Mouse (Mus musculus) thymus, postnatal 36 days (tissue): ENCODE results near the gene Traf2.
"Not testable (repeated sequence)": the region's sequence is repeated elsewhere in the genome, so short reads cannot be mapped to it uniquely, and the experiment has no call there.

Source experiments
- DNase-seq, 2 experiments: peaks; one replicate each; pipeline ENCODE4 v3.0.0; 2022; ENCODE audit warnings: mixed read lengths in 2 of 2

The Traf2 gene

GRCm38 (mm10) chr2:25575432-25576027 is 28.8 kb upstream of the Traf2 start:
- DNase-seq: peak; percentile 62 to 70

GRCm38 (mm10) chr2:25574579-25575431 is 28.1 kb upstream of the Traf2 start, which contains the start of the genes Mamdc4 and Phpt1:
Gene Mamdc4 (minus strand): TSS chr2:25574845.
Gene Phpt1 (minus strand): TSS chr2:25575224.
- peak; percentile 96 to 97 for DNase-seq

- peak in 1 of 2 experiments; percentile 39 for DNase-seq
Measured at GRCm38 (mm10) chr2:25574136-25574535, 27.4 kb upstream of the Traf2 start.

GRCm38 (mm10) chr2:25573068-25573467 is 26.3 kb upstream of the Traf2 start:
- DNase-seq: no peak

- DNase-seq: no peak
Measured at GRCm38 (mm10) chr2:25571221-25571620, 24.5 kb upstream of the Traf2 start.

- DNase-seq: no peak
Measured at GRCm38 (mm10) chr2:25569323-25569722, 22.6 kb upstream of the Traf2 start.

- no peak for DNase-seq
Measured at GRCm38 (mm10) chr2:25568473-25569019, 21.8 kb upstream of the Traf2 start.

- no peak for DNase-seq
Measured at GRCm38 (mm10) chr2:25566558-25566957, 19.8 kb upstream of the Traf2 start.

GRCm38 (mm10) chr2:25565741-25566140 is 19.0 kb upstream of the Traf2 start:
- DNase-seq: no peak

GRCm38 (mm10) chr2:25561946-25562345 is 15.2 kb upstream of the Traf2 start:
- no peak for DNase-seq

GRCm38 (mm10) chr2:25560551-25560950 is 13.8 kb upstream of the Traf2 start:
- DNase-seq: no peak

GRCm38 (mm10) chr2:25558774-25559173 is 12.0 kb upstream of the Traf2 start:
- DNase-seq: no peak

- no peak for DNase-seq
Measured at GRCm38 (mm10) chr2:25557964-25558360, 11.2 kb upstream of the Traf2 start.

GRCm38 (mm10) chr2:25557221-25557963 is 10.7 kb upstream of the Traf2 start, which contains the start of gene Edf1:
Gene Edf1 (plus strand): TSS chr2:25557847.
- DNase-seq: peak; percentile 92 to 95

GRCm38 (mm10) chr2:25556296-25556695 is 9.6 kb upstream of the Traf2 start:
- DNase-seq: no peak

GRCm38 (mm10) chr2:25555479-25555878 is 8.7 kb upstream of the Traf2 start:
- not testable (repeated sequence) for DNase-seq

- not testable (repeated sequence) for DNase-seq
Measured at GRCm38 (mm10) chr2:25553171-25553786, 6.5 kb upstream of the Traf2 start.

- DNase-seq: peak; percentile 64 to 67
Measured at GRCm38 (mm10) chr2:25551186-25551585, 4.4 kb upstream of the Traf2 start.

GRCm38 (mm10) chr2:25549021-25549991 is 2.6 kb upstream of the Traf2 start:
- peak; percentile 72 to 86 for DNase-seq

- DNase-seq: no peak
Measured at GRCm38 (mm10) chr2:25545996-25546810, 537 bp downstream of the Traf2 start.
